Mouse (Mus musculus) thymus, postnatal 36 days (tissue): ENCODE measurements around the gene Ascl1.

ENCODE experiments used
- DNase-seq, 2 experiments: peaks; one replicate each; pipeline ENCODE4 v3.0.0; 2022; ENCODE audit warnings: mixed read lengths in 2 of 2

Ascl1 gene

GRCm38 (mm10) chr10:87493576-87493975, at the start of gene Ascl1:
Gene Ascl1, minus strand, starts transcription at chr10:87493660.
- no peak for DNase-seq

- no peak for DNase-seq
Measured at GRCm38 (mm10) chr10:87534172-87534571, 40.7 kb upstream of the Ascl1 start.

GRCm38 (mm10) chr10:87521646-87522045, 28.2 kb upstream of the Ascl1 start, which contains the start of gene Pah:
Gene Pah, plus strand, starts transcription at chr10:87521795.
- DNase-seq: no peak

GRCm38 (mm10) chr10:87520401-87521116, 27.1 kb upstream of the Ascl1 start:
- DNase-seq: no peak

- DNase-seq: no peak
Measured at GRCm38 (mm10) chr10:87518585-87518984, 25.1 kb upstream of the Ascl1 start.

- DNase-seq: no peak
Measured at GRCm38 (mm10) chr10:87513052-87513451, 19.6 kb upstream of the Ascl1 start.

GRCm38 (mm10) chr10:87508581-87508980, 15.1 kb upstream of the Ascl1 start:
- DNase-seq: no peak

GRCm38 (mm10) chr10:87503946-87504345, 10.5 kb upstream of the Ascl1 start:
- DNase-seq: no peak

- no peak for DNase-seq
Measured at GRCm38 (mm10) chr10:87502283-87502682, 8.8 kb upstream of the Ascl1 start.

- DNase-seq: no peak
Measured at GRCm38 (mm10) chr10:87501659-87502042, 8.2 kb upstream of the Ascl1 start.

- no peak for DNase-seq
Measured at GRCm38 (mm10) chr10:87500926-87501658, 7.6 kb upstream of the Ascl1 start.

- DNase-seq: no peak
Measured at GRCm38 (mm10) chr10:87497056-87497455, 3.6 kb upstream of the Ascl1 start.

GRCm38 (mm10) chr10:87494596-87494995, 1.1 kb upstream of the Ascl1 start:
- no peak for DNase-seq

- DNase-seq: no peak
Measured at GRCm38 (mm10) chr10:87494176-87494575, 716 bp upstream of the Ascl1 start.

GRCm38 (mm10) chr10:87492661-87493551, 554 bp downstream of the Ascl1 start:
- no peak for DNase-seq

GRCm38 (mm10) chr10:87492332-87492660, 1.2 kb downstream of the Ascl1 start:
- DNase-seq: no peak

- no peak for DNase-seq
Measured at GRCm38 (mm10) chr10:87491485-87492040, 1.9 kb downstream of the Ascl1 start.

GRCm38 (mm10) chr10:87490328-87490727, 3.1 kb downstream of the Ascl1 start:
- no peak for DNase-seq

- no peak for DNase-seq
Measured at GRCm38 (mm10) chr10:87489246-87490009, 4.0 kb downstream of the Ascl1 start.

- no peak for DNase-seq
Measured at GRCm38 (mm10) chr10:87488429-87489145, 4.9 kb downstream of the Ascl1 start.
